In genomic region chr13:28724300-28724699, GRCm38 (mm10) we compare ENCODE assay signal across 10 mouse cellular contexts.
A peak's percentile ranks its signal among the peaks of the same experiment; 100 is the strongest.
DNase-seq lines count a peak whose midpoint lies in the region; ATAC-seq lines count a peak whose summit lies in the region.
"Had no signal": no experiment of that assay in that cellular context is flagged by ENCODE, and none has a peak within 500 bp of the region (broad histone marks: within the 10 kb centered on the region; RNA-seq: fewer than 3 reads in every experiment).

No protein-coding gene starts in this region.

- ATAC-seq in granulocyte monocyte progenitor cell, adult 5-6 weeks (replicated peaks; ENCODE audit: poor library complexity, severe bottlenecking): peak; percentile 84
- 0 out of 2 replicates have a peak, but pooled peaks have one; percentile 42 for ATAC-seq in lung, embryonic 15.5 days (ENCODE audit: borderline replicate concordance, extremely low read depth, low FRiP score, low TSS enrichment)
- ATAC-seq in monocyte, adult 5-6 weeks (replicated peaks; ENCODE audit: insufficient number of reproducible peaks, low FRiP score, low TSS enrichment, poor library complexity, severe bottlenecking): no peak

- 57% methylated on average over 3 of the region's 3 CpGs for WGBS in lung, embryonic 15.5 days

- peak; percentile 30 for DNase-seq in heart, adult 8-10 months (ENCODE audit: low spot score)
- DNase-seq in heart, postnatal 36 days: no peak
- peak; percentile 39 for DNase-seq in CD4-positive helper T cell, adult 2 months (ENCODE audit: low read depth, low spot score)
- DNase-seq in urinary bladder, postnatal 36 days (ENCODE audit: low spot score in 2 of 2): no peak
- DNase-seq in cerebellum, adult 8-10 months: no peak
- DNase-seq: right cerebral cortex, adult 18-20 months had no signal

- H3K27me3 ChIP-seq in lung, embryonic 15.5 days: no peaks in the 10 kb centered on the region
- H3K27me3 ChIP-seq: stomach, embryonic 15.5 days had no signal

- intact Hi-C loops in heart, postnatal 36 days (cut with DNase I): loop anchor here (5.0 kb wide), 1 partner anchor 158 kb away; no protein-coding TSS in a partner anchor

- H3K4me1 ChIP-seq in lung, embryonic 15.5 days: peaks cover 23% of the 10 kb centered on the region

- H3K4me2 ChIP-seq in lung, embryonic 15.5 days: no peak overlapping the region
- H3K4me2 ChIP-seq: stomach, embryonic 15.5 days had no signal

- no peak overlapping the region for H3K9ac ChIP-seq in lung, embryonic 15.5 days
- H3K9ac ChIP-seq: stomach, embryonic 15.5 days had no signal

- H3K36me3 ChIP-seq in lung, embryonic 15.5 days: no peaks in the 10 kb centered on the region
- H3K36me3 ChIP-seq: stomach, embryonic 15.5 days had no signal

- no peak overlapping the region for H3K4me3 ChIP-seq in lung, embryonic 15.5 days
- H3K4me3 ChIP-seq: stomach, embryonic 15.5 days had no signal

- H3K9me3 ChIP-seq in lung, embryonic 15.5 days: no peaks in the 10 kb centered on the region
- H3K9me3 ChIP-seq: stomach, embryonic 15.5 days had no signal

- H3K27ac ChIP-seq in lung, embryonic 15.5 days: no peak overlapping the region
- H3K27ac ChIP-seq: stomach, embryonic 15.5 days had no signal

Comparison
In these comparisons a context has a peak if more than half of its experiments do, and no peak if none do; other contexts are left out.
1. DNase-seq: peak in heart, adult 8-10 months (single experiment) and CD4-positive helper T cell, adult 2 months (single experiment); none in heart, postnatal 36 days (0 of 2), urinary bladder, postnatal 36 days (0 of 2) and cerebellum, adult 8-10 months (single experiment).